Mouse (Mus musculus) Patski (cell line): Measurements from ENCODE around the gene Ube2a. TPM values are rescaled to one million over a fixed set of nuclear protein-coding genes. Genes with fewer than 3 reads are reported as not detected.

Source experiments
- ATAC-seq: fragments of 100-300 bp; one replicate; pipeline ENCODE4 v1.8.0; 2021
- CTCF ChIA-PET: fragments of 350-600 bp; sonication (Branson Sonifier 250); formaldehyde crosslinking; loops from one replicate; lab custom pipeline; 2022; ENCODE audit warnings: inconsistent platforms; lab: Charles Lee
- POLR2A ChIA-PET: fragments of 350-600 bp; sonication (Branson Sonifier 250); formaldehyde crosslinking; loops from one replicate; lab custom pipeline; 2022; ENCODE audit warnings: antibody characterized with exemption, inconsistent platforms; lab: Charles Lee
- DNase-seq: peaks from one replicate; pipeline ENCODE4 v3.0.0-alpha.2; 2011; ENCODE audit warnings: low read depth, low spot score
- H3K27me3 ChIP-seq: fragments of 371-371 bp; one replicate; pipeline ENCODE4 v1.5.1; 2021
- CTCF ChIP-seq: fragments of 100-300 bp; IDR thresholded peaks from one replicate; pipeline ENCODE4 v1.5.1; 2021
- in situ Hi-C: fragments of 300-500 bp; cut with MboI; formaldehyde crosslinking; loops from 3 replicates; pipeline ENCODE4 v1.11.1; 2018; ENCODE audit warnings: low pct_unique_long_range_greater_than_20kb, mixed read lengths
- polyA plus RNA-seq: library from polyadenylated mRNA; unstranded; gene quantifications from one replicate; pipeline ENCODE4 v1.2.3, GENCODE M21; 2021

Gene Ube2a
- polyA plus RNA-seq, result 89.0 TPM

- CTCF ChIA-PET, result no interaction called here
- no peaks in the 10 kb centered on the region for H3K27me3 ChIP-seq
- POLR2A ChIA-PET, result no interaction called here
- no peak for DNase-seq
- no peak for ATAC-seq
- in situ Hi-C loops, result no loop called here
- TF ChIP-seq CTCF, result no peak
Observed at GRCm38 (mm10) chrX:36873765-36874164, at the start of gene Ube2a, which contains the start of gene C330007P06Rik. Gene Ube2a, plus strand, starts transcription at chrX:36873900. Gene C330007P06Rik, minus strand, starts transcription at chrX:36874111.

GRCm38 (mm10) chrX:36823932-36824711 lies 49.6 kb upstream of the Ube2a start:
- DNase-seq (no peak), ATAC-seq (no peak)
- CTCF ChIA-PET, result no interaction called here
- in situ Hi-C loops, result loop anchor here (25.0 kb wide), 1 partner anchor 187 kb away; the partner anchor contains the start of gene Akap17b
- H3K27me3 ChIP-seq, result peaks cover 6% of the 10 kb centered on the region
- POLR2A ChIA-PET, result no interaction called here
- TF ChIP-seq CTCF, result no peak

GRCm38 (mm10) chrX:36825032-36825431 lies 48.7 kb upstream of the Ube2a start:
- DNase-seq, result no peak

GRCm38 (mm10) chrX:36826873-36827272 lies 46.8 kb upstream of the Ube2a start:
- DNase-seq, result no peak
- peaks cover 1% of the 10 kb centered on the region for H3K27me3 ChIP-seq
- ChIA-PET CTCF (no interaction called here), POLR2A (no interaction called here)
- ATAC-seq, result no peak
- no peak for TF ChIP-seq CTCF
- in situ Hi-C loops, result no loop called here

More at GRCm38 (mm10) chrX:36825032-36825431, 48.7 kb upstream of the Ube2a start:
- ChIA-PET POLR2A (no interaction called here), CTCF (no interaction called here)
- no peak for ATAC-seq
- in situ Hi-C loops, result no loop called here
- no peak for TF ChIP-seq CTCF
- peaks cover 6% of the 10 kb centered on the region for H3K27me3 ChIP-seq

GRCm38 (mm10) chrX:36830271-36830670 lies 43.4 kb upstream of the Ube2a start:
- in situ Hi-C loops, result no loop called here
- peak; percentile 61 for TF ChIP-seq CTCF
- peaks cover 4% of the 10 kb centered on the region for H3K27me3 ChIP-seq
- POLR2A ChIA-PET, result interaction anchor here (0.7 to 1.1 kb wide), 2 partner anchors 62 to 250 kb away, joined by 3 read pairs; no protein-coding TSS in a partner anchor
- CTCF ChIA-PET, result interaction anchor here (1.0 to 1.6 kb wide), 5 partner anchors 13 to 212 kb away, joined by 3 to 7 read pairs (median 4); partner anchors contain the start of gene Slc25a5
- ATAC-seq (peak; percentile 87), DNase-seq (no peak)

- in situ Hi-C loops, result no loop called here
- TF ChIP-seq CTCF, result no peak
- DNase-seq (no peak), ATAC-seq (no peak)
- POLR2A ChIA-PET, result interaction anchor here (0.7 kb wide), 1 partner anchor 27 kb away, joined by 3 read pairs; no protein-coding TSS in a partner anchor
- CTCF ChIA-PET, result no interaction called here
- peaks cover 4% of the 10 kb centered on the region for H3K27me3 ChIP-seq
Observed at GRCm38 (mm10) chrX:36831632-36832031, 42.1 kb upstream of the Ube2a start.

- CTCF ChIA-PET, result interaction anchor here (1.0 kb wide), 1 partner anchor 64 kb away, joined by 3 read pairs; no protein-coding TSS in a partner anchor
- TF ChIP-seq CTCF, result peak; percentile 81
- ATAC-seq (no peak), DNase-seq (no peak)
- H3K27me3 ChIP-seq, result peaks cover 4% of the 10 kb centered on the region
- POLR2A ChIA-PET, result no interaction called here
- in situ Hi-C loops, result no loop called here
Observed at GRCm38 (mm10) chrX:36833397-36834084, 40.2 kb upstream of the Ube2a start.

GRCm38 (mm10) chrX:36837069-36837676 lies 36.5 kb upstream of the Ube2a start:
- DNase-seq (no peak), ATAC-seq (no peak)
- H3K27me3 ChIP-seq, result peaks cover 4% of the 10 kb centered on the region
- CTCF ChIA-PET, result no interaction called here
- in situ Hi-C loops, result no loop called here
- TF ChIP-seq CTCF, result no peak
- POLR2A ChIA-PET, result no interaction called here

- ATAC-seq, result no peak
- in situ Hi-C loops, result no loop called here
- no peak for TF ChIP-seq CTCF
- no peaks in the 10 kb centered on the region for H3K27me3 ChIP-seq
- ChIA-PET CTCF (no interaction called here), POLR2A (no interaction called here)
- no peak for DNase-seq
Observed at GRCm38 (mm10) chrX:36839391-36839790, 34.3 kb upstream of the Ube2a start.

GRCm38 (mm10) chrX:36841698-36842097 lies 32.0 kb upstream of the Ube2a start:
- ChIA-PET POLR2A (no interaction called here), CTCF (no interaction called here)
- TF ChIP-seq CTCF, result no peak
- in situ Hi-C loops, result no loop called here
- no peaks in the 10 kb centered on the region for H3K27me3 ChIP-seq
- DNase-seq (no peak), ATAC-seq (no peak)
